Mouse (Mus musculus) frontal cortex, adult 2 months (tissue): Measurements from ENCODE around the gene Zpbp. TPM values are rescaled to one million over a fixed set of nuclear protein-coding genes. Genes with fewer than 3 reads are reported as not detected.

Source experiments
- DNase-seq, 2 experiments: peaks; one replicate each; pipeline ENCODE4 v3.0.0; 2022; ENCODE audit warnings: low spot score in 1 of 2; ENCODE audit errors: extremely low spot score in 1 of 2
- polyA plus RNA-seq: library from polyadenylated mRNA; depleted of rRNA; stranded (reverse); fragments of >200 nt; gene quantifications from 2 replicates; pipeline ENCODE4 v1.2.3, GENCODE M21; 2012; rRNA removed

Zpbp gene
- 0.48 and 0.66 TPM in 2 replicates for polyA plus RNA-seq

- peak; percentile 78 to 92 for DNase-seq
Measured at GRCm38 (mm10) chr11:11461635-11462560, at the start of gene Zpbp, which contains the start of gene Spata48. TSS of gene Zpbp (minus strand) at chr11:11462408. TSS of gene Spata48 (plus strand) at chr11:11462094.

- no peak for DNase-seq
Measured at GRCm38 (mm10) chr11:11509413-11509812, 47.2 kb upstream of the Zpbp start.

GRCm38 (mm10) chr11:11506187-11506586 is 44.0 kb upstream of the Zpbp start:
- DNase-seq = no peak

GRCm38 (mm10) chr11:11499944-11500343 is 37.7 kb upstream of the Zpbp start:
- DNase-seq = peak in 1 of 2 experiments; percentile 56

GRCm38 (mm10) chr11:11495697-11496096 is 33.5 kb upstream of the Zpbp start:
- no peak for DNase-seq

- no peak for DNase-seq
Measured at GRCm38 (mm10) chr11:11492044-11492443, 29.8 kb upstream of the Zpbp start.

GRCm38 (mm10) chr11:11484378-11484777 is 22.2 kb upstream of the Zpbp start:
- no peak for DNase-seq

- DNase-seq = no peak
Measured at GRCm38 (mm10) chr11:11468924-11469323, 6.7 kb upstream of the Zpbp start.

GRCm38 (mm10) chr11:11462561-11462890 is 318 bp upstream of the Zpbp start:
- no peak for DNase-seq

- peak in 1 of 2 experiments; percentile 16 for DNase-seq
Measured at GRCm38 (mm10) chr11:11455037-11455436, 7.2 kb downstream of the Zpbp start.

GRCm38 (mm10) chr11:11417356-11417755 is 44.9 kb downstream of the Zpbp start:
- DNase-seq = no peak

GRCm38 (mm10) chr11:11414188-11414587 is 48.0 kb downstream of the Zpbp start:
- DNase-seq = no peak

GRCm38 (mm10) chr11:11394686-11395085 is 67.5 kb downstream of the Zpbp start:
- no peak for DNase-seq

GRCm38 (mm10) chr11:11393164-11393563 is 69.0 kb downstream of the Zpbp start:
- DNase-seq = no peak

- DNase-seq = no peak
Measured at GRCm38 (mm10) chr11:11371305-11371704, 90.9 kb downstream of the Zpbp start.

GRCm38 (mm10) chr11:11283512-11283911 is 178.7 kb downstream of the Zpbp start:
- DNase-seq = no peak

- no peak for DNase-seq
Measured at GRCm38 (mm10) chr11:11280128-11280527, 182.1 kb downstream of the Zpbp start.

GRCm38 (mm10) chr11:11257348-11257747 is 204.9 kb downstream of the Zpbp start:
- DNase-seq = no peak

GRCm38 (mm10) chr11:11242694-11243377 is 219.4 kb downstream of the Zpbp start:
- no peak for DNase-seq

GRCm38 (mm10) chr11:11239346-11239745 is 222.9 kb downstream of the Zpbp start:
- no peak for DNase-seq
